Mouse (Mus musculus) lung, adult 10 weeks (tissue): Measurements from ENCODE around the gene Fbxl4. TPM values are rescaled to one million over a fixed set of nuclear protein-coding genes. Genes with fewer than 3 reads are reported as not detected.

Experiments
- polyA plus RNA-seq: library from polyadenylated mRNA; stranded (reverse); fragments of 350-450 nt; fragmentation: Illumina TruSeq; extraction: RNeasy Lipid Tissue Mini Kit (QIAGEN cat#74804); gene quantifications from one replicate; pipeline ENCODE4 v1.2.3, GENCODE M21; 2014; ENCODE audit warnings: low read depth, low replicate concordance; ENCODE audit not compliant: insufficient read depth

Fbxl4 gene
- polyA plus RNA-seq: 12.1 TPM

DNA sequence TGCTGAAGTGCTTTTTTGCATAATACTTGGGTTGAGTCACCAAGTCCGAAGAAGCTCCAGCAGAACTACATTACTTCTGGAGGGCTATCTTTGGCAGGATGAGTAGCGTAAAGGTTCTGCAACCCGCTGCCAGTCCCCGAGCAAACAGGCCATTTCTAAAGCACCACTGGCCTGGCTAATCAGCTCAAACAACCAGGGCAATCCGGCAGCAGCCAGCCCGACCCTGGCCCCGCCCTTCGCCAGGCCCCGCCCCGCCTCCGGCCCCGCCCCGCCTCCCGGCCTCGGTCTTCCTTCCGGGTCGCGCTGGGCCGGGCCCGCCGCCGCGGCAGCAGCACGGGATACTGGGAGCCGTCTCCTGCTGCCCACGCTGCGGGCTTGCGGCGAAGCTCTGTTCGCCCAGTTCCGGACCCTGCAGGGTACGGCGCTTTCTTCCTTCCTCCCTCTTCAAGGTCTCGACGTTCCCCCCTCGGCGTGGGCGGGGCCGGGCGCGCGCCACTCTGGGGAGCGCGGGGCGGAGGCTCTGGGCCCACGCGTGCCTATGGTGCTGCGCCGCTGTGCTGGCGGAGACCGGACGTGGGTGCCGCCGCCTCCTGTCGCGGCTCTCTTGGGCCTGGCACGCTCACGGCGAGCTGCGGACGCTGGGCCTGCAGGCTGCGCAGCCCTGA lies at the start of gene Fbxl4:
Gene Fbxl4 (plus strand): TSS at position 278 of the 665 bp plus-strand sequence.

Other genes starting within 250 kb of the Fbxl4 start
- not detected for gene Pou3f2, start 130.8 kb downstream of the Fbxl4 start, polyA plus RNA-seq